Mouse (Mus musculus) heart, embryonic 13.5 days (tissue): ENCODE measurements around the gene Sult2b1. TPM values are rescaled to one million over a fixed set of nuclear protein-coding genes. Genes with fewer than 3 reads are reported as not detected.

Experiments
- ATAC-seq: fragments of 200-750 bp; cut with Nextera tagmentation; 2 replicates; pipeline ENCODE4 v1.8.0; 2017; ENCODE audit warnings: moderate TSS enrichment; ENCODE audit not compliant: insufficient number of reproducible peaks, low FRiP score, low TSS enrichment; ENCODE audit errors: extremely low read depth
- H3K27ac ChIP-seq: fragments of 300-500 bp; sonication (generic); replicated peaks from 2 replicates; pipeline ENCODE4 v1.5.1; 2015; ENCODE audit warnings: moderate library complexity, mild to moderate bottlenecking, inconsistent platforms
- H3K27me3 ChIP-seq: fragments of 300-500 bp; sonication (generic); replicated peaks from 2 replicates; pipeline ENCODE4 v1.6.1; 2015; ENCODE audit warnings: mild to moderate bottlenecking, inconsistent platforms
- H3K36me3 ChIP-seq: fragments of 300-500 bp; sonication (generic); 2 replicates; pipeline ENCODE4 v1.6.1; 2015; ENCODE audit warnings: mild to moderate bottlenecking, inconsistent platforms
- H3K4me1 ChIP-seq: fragments of 300-500 bp; sonication (generic); 2 replicates; pipeline ENCODE4 v1.6.1; 2015; ENCODE audit warnings: inconsistent platforms
- H3K4me2 ChIP-seq: fragments of 300-500 bp; sonication (generic); 2 replicates; pipeline ENCODE4 v1.6.1; 2015; ENCODE audit warnings: inconsistent platforms, mild to moderate bottlenecking, moderate library complexity
- H3K4me3 ChIP-seq: fragments of 300-500 bp; sonication (generic); 2 replicates; pipeline ENCODE4 v1.5.1; 2015; ENCODE audit warnings: moderate library complexity, mild to moderate bottlenecking, inconsistent platforms
- H3K9ac ChIP-seq: fragments of 300-500 bp; sonication (generic); 2 replicates; pipeline ENCODE4 v1.6.1; 2015; ENCODE audit warnings: inconsistent platforms, mild to moderate bottlenecking, moderate library complexity
- H3K9me3 ChIP-seq: fragments of 300-500 bp; sonication (generic); 2 replicates; pipeline ENCODE4 v1.6.1; 2016; ENCODE audit warnings: inconsistent platforms
- WGBS: fragments of 180-500 bp; shearing (Covaris S2); methylation state at CpG from one replicate; pipeline ENCODE4 v1.1.7; 2015; ENCODE audit warnings: mixed read lengths; 5-methylcytosine and 5-hydroxymethylcytosine counted together
- polyA plus RNA-seq: library from polyadenylated mRNA; unstranded; fragments of >200 nt; fragmentation: Nextera tagmentation; extraction: Ambion mirVana; gene quantifications from 2 replicates; pipeline ENCODE4 v1.2.1, GENCODE M21; 2015

The Sult2b1 gene
- polyA plus RNA-seq, 1 experiment from 2014 or later = 0.24 TPM

DNA sequence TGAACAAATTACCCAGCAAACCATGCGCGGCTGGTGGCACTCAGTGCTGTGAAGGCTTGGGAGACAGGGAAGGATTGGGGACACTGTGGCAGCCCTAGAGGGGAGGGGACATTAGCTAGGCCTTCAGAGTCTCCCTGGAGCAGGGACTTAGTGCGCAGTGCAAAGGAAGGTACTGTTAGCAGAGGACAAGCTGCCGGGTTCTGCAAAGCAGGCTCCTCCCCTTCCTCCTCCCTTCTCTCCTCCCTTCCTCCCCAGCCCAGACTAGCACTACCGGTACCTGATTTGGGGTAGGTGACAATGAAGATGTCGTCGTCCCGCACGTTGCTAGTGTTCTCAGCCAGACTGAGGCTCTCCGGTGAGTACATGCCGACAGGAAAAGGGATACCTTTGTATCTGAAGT is 42.7 kb downstream of the Sult2b1 start:
- peak overlapping the region; percentile 56 for H3K4me2 ChIP-seq
- peaks cover 10% of the 10 kb centered on the region; the same call in 1 of the 2 replicates for H3K4me1 ChIP-seq
- no peak for ATAC-seq
- H3K36me3 ChIP-seq = no peaks in the 10 kb centered on the region
- peak overlapping the region; percentile 59 for H3K9ac ChIP-seq
- peaks cover 14% of the 10 kb centered on the region for H3K27me3 ChIP-seq
- no peaks in the 10 kb centered on the region; the same call in 1 of the 2 replicates for H3K9me3 ChIP-seq
- 33% methylated on average over 11 of the region's 11 CpGs for WGBS
- H3K27ac ChIP-seq = no peak overlapping the region
- H3K4me3 ChIP-seq = peak overlapping the region; percentile 38

GRCm38 (mm10) chr7:45741308-45741707 is 43.2 kb downstream of the Sult2b1 start:
- H3K4me3 ChIP-seq = peak overlapping the region; percentile 38; the same call in 1 of the 2 replicates
- H3K4me1 ChIP-seq = peaks cover 10% of the 10 kb centered on the region; the same call in 1 of the 2 replicates
- H3K9ac ChIP-seq = peak overlapping the region; percentile 59; the same call in 1 of the 2 replicates
- H3K4me2 ChIP-seq = peak overlapping the region; percentile 56; the same call in 1 of the 2 replicates
- no peak for ATAC-seq
- 71% methylated on average over 12 of the region's 12 CpGs for WGBS
- H3K27ac ChIP-seq = no peak overlapping the region
- H3K9me3 ChIP-seq = no peaks in the 10 kb centered on the region
- peaks cover 14% of the 10 kb centered on the region for H3K27me3 ChIP-seq
- H3K36me3 ChIP-seq = no peaks in the 10 kb centered on the region

GRCm38 (mm10) chr7:45739820-45740219 is 44.6 kb downstream of the Sult2b1 start:
- H3K4me1 ChIP-seq = peaks cover 10% of the 10 kb centered on the region; the same call in 1 of the 2 replicates
- 71% methylated on average over 10 of the region's 10 CpGs for WGBS

DNA sequence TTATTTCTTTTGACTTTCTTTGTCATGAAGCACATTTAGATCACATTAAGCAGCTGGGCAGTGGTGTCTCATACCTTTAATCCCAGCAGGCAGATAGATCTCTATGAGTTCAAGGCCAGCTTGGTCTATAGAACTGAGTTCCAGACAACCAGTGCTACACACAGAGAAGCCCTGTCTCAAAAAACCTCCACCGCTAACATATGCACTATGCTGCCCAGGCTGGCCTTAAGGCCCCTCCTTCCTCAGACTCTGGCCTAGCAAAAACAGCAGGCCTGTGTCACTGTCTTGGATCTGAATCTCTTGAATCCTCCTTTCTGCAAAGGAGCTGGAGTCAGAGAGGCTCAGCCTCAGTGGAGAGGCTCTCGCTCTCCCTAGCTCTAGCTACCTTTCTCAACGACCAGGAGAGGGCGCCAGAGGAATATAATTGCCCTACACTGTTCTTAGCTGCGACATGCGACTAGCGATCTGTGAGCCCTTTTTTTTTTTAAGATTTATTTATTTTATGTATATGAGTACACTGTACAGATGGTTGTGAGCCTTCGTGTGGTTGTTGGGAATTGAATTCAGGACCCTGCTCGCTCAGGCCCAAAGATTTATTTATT is 45.2 kb downstream of the Sult2b1 start:
- no peak overlapping the region for H3K4me3 ChIP-seq
- no peaks in the 10 kb centered on the region for H3K9me3 ChIP-seq
- 9% methylated on average over 9 of the region's 9 CpGs for WGBS
- H3K36me3 ChIP-seq = no peaks in the 10 kb centered on the region
- H3K4me2 ChIP-seq = no peak overlapping the region
- H3K9ac ChIP-seq = no peak overlapping the region
- H3K27ac ChIP-seq = no peak overlapping the region
- H3K4me1 ChIP-seq = peaks cover 10% of the 10 kb centered on the region; the same call in 1 of the 2 replicates
- H3K27me3 ChIP-seq = peaks cover 14% of the 10 kb centered on the region
- no peak for ATAC-seq

More at GRCm38 (mm10) chr7:45739820-45740219, 44.6 kb downstream of the Sult2b1 start:
- Histone ChIP-seq H3K4me2 (no peak overlapping the region), H3K27ac (no peak overlapping the region), H3K9ac (no peak overlapping the region), H3K9me3 (no peaks in the 10 kb centered on the region), H3K4me3 (no peak overlapping the region), H3K36me3 (no peaks in the 10 kb centered on the region), H3K27me3 (peaks cover 14% of the 10 kb centered on the region)
- no peak for ATAC-seq

DNA sequence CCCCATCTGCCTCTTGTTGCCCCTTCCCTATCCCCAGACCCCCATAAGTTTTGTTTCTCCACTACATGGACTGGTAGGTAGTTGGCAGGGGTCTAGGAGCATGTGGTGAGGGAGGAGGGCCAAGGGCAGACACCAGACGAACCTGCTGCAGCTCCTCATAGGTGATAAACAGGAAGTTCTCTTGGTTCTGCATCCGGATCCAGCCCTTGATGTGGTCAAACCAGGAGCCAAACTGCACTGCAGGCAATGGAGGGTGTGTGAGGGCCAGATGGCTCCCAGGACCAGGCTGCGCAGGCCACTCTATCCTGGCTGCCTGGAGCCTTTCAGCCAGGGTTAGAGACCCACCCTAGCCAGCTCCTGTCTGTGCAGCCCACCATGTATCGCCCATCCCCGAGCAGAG is 51.0 kb downstream of the Sult2b1 start:
- no peak overlapping the region for H3K4me3 ChIP-seq
- WGBS = 73% methylated on average over 5 of the region's 5 CpGs
- H3K27ac ChIP-seq = no peak overlapping the region

DNA sequence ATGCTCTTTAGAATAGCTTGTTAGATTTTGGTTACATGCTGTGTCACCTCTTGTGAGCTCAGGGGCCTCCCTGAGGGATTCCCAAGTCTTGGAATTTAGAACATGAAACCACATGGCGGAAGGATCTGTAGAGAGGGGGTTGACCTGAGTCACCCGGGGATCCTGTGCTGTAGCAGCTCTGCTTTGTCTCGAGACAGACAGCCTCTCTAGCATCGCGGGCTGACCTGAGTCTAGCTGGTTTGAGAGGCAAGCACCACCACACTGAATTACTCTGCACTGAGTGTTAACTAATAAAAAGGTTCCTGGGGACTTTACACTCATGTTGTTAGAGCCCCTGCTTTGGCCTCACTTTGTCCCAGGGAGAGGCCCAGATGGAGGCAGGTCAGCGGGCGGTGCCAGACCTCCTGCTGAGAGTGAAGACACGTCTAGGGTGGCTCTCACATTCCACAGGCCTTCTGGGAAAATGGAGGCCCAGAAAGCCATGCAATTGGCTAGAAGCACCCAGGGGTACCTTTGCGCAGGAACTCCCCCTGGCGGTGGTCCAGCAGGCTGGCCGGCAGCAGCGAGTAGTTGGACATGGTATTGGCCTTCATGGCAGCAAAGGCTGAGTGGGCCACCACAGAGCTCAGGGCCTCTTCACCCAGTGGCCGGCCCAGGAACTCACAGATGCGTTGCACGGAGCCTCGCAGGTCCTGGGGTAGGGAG is 53.6 kb downstream of the Sult2b1 start:
- Histone ChIP-seq H3K36me3 (peaks cover 25% of the 10 kb centered on the region), H3K27ac (no peak overlapping the region), H3K4me3 (no peak overlapping the region), H3K9me3 (no peaks in the 10 kb centered on the region), H3K9ac (0 out of 2 replicates have a peak overlapping the region, but pooled peaks have one; percentile 16), H3K27me3 (no peaks in the 10 kb centered on the region), H3K4me1 (peaks cover 12% of the 10 kb centered on the region), H3K4me2 (no peak overlapping the region)
- ATAC-seq = no peak
- 17% methylated on average over 16 of the region's 16 CpGs for WGBS

More for the DNA sequence above, 51.0 kb downstream of the Sult2b1 start:
- Histone ChIP-seq H3K4me1 (peaks cover 12% of the 10 kb centered on the region), H3K9ac (no peak overlapping the region), H3K9me3 (no peaks in the 10 kb centered on the region), H3K36me3 (peaks cover 6% of the 10 kb centered on the region; the same call in 1 of the 2 replicates), H3K27me3 (no peaks in the 10 kb centered on the region), H3K4me2 (no peak overlapping the region)
- no peak for ATAC-seq

- peaks cover 12% of the 10 kb centered on the region for H3K4me1 ChIP-seq
- H3K27me3 ChIP-seq = no peaks in the 10 kb centered on the region
- WGBS = 64% methylated on average over 3 of the region's 3 CpGs
- no peak for ATAC-seq
- H3K9ac ChIP-seq = no peak overlapping the region
- H3K4me2 ChIP-seq = no peak overlapping the region
- no peak overlapping the region for H3K27ac ChIP-seq
- H3K36me3 ChIP-seq = peaks cover 58% of the 10 kb centered on the region
- H3K4me3 ChIP-seq = no peak overlapping the region
- H3K9me3 ChIP-seq = no peaks in the 10 kb centered on the region
Observed at GRCm38 (mm10) chr7:45727625-45728024, 56.8 kb downstream of the Sult2b1 start.

- ATAC-seq = no peak
- peaks cover 12% of the 10 kb centered on the region for H3K4me1 ChIP-seq
- no peak overlapping the region for H3K9ac ChIP-seq
- H3K36me3 ChIP-seq = peaks cover 70% of the 10 kb centered on the region
- no peak overlapping the region for H3K4me2 ChIP-seq
- no peaks in the 10 kb centered on the region for H3K27me3 ChIP-seq
- H3K4me3 ChIP-seq = no peak overlapping the region
- 89% methylated on average over 10 of the region's 10 CpGs for WGBS
- H3K27ac ChIP-seq = no peak overlapping the region
- no peaks in the 10 kb centered on the region for H3K9me3 ChIP-seq
Observed at GRCm38 (mm10) chr7:45726419-45726818, 58.0 kb downstream of the Sult2b1 start.

DNA sequence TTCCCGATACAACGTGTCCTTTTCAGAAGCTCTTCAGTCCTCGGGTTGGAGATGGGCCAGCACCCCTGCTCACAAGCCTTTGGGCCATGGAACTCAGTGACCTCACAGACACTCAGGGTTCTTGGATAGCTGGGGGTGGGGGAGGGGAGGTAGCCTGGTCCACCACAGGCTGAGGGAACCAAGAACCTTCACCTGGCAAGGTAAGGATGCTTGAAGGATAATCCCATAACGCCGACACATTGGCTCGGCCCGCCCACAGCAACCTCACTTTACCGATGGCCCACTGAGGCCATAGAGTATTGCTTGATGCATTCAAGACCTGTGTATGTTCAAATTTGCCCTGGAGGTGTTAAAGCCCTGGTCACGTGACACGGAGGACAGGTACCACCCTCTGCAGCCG is 58.8 kb downstream of the Sult2b1 start, which contains the start of gene Spaca4:
Gene Spaca4, minus strand, starts transcription at position 101 of the 400 bp plus-strand sequence.
- Histone ChIP-seq H3K9me3 (no peaks in the 10 kb centered on the region), H3K4me2 (no peak within 1 kb of the TSS), H3K4me3 (no peak within 1 kb of the TSS), H3K9ac (no peak within 1 kb of the TSS), H3K4me1 (peaks cover 10% of the 10 kb centered on the region), H3K27me3 (no peaks in the 10 kb centered on the region), H3K36me3 (peaks cover 77% of the 10 kb centered on the region), H3K27ac (no peak within 1 kb of the TSS)
- WGBS = 89% methylated on average over 11 of the region's 11 CpGs
- no peak for ATAC-seq

- no peak overlapping the region for H3K27ac ChIP-seq
- peaks cover 83% of the 10 kb centered on the region for H3K36me3 ChIP-seq
- H3K4me3 ChIP-seq = no peak overlapping the region
- H3K4me2 ChIP-seq = no peak overlapping the region
- H3K27me3 ChIP-seq = no peaks in the 10 kb centered on the region
- H3K9me3 ChIP-seq = no peaks in the 10 kb centered on the region
- WGBS = 92% methylated on average over 9 of the region's 9 CpGs
- peaks cover 5% of the 10 kb centered on the region; the same call in 1 of the 2 replicates for H3K4me1 ChIP-seq
- ATAC-seq = no peak
- H3K9ac ChIP-seq = no peak overlapping the region
Observed at GRCm38 (mm10) chr7:45725151-45725550, 59.3 kb downstream of the Sult2b1 start.

DNA sequence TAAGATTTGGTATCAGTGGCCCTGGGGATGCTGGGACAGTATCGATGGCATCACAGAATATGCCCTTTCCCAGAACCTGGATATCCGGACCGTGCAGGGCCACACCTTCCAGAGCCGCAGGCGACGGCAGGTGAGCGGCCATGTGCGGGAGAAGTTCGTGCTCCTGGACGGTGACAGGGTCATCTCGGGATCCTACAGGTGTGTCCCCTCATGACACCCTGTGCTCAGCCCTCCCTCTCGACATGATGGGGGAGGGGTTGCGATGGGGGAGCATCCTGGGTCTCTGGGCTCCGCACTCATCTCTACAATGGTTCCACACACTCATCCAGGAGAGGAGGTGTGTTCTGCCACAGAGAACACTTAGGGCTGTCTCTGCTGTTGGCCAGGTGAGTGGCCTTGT is 60.7 kb downstream of the Sult2b1 start:
- Histone ChIP-seq H3K9me3 (no peaks in the 10 kb centered on the region), H3K4me3 (no peak overlapping the region), H3K27me3 (no peaks in the 10 kb centered on the region), H3K9ac (no peak overlapping the region), H3K36me3 (peaks cover 93% of the 10 kb centered on the region), H3K4me2 (no peak overlapping the region), H3K4me1 (peaks cover 19% of the 10 kb centered on the region), H3K27ac (no peak overlapping the region)
- no peak for ATAC-seq
- WGBS = 93% methylated on average over 14 of the region's 14 CpGs
